Mouse (Mus musculus): ENCODE results near the gene AI597479. TPM values are rescaled to one million over a fixed set of nuclear protein-coding genes. Genes with fewer than 3 reads are reported as not detected.
A peak's percentile ranks its signal among the peaks of the same experiment; 100 is the strongest.
"Not testable (repeated sequence)": the region's sequence is repeated elsewhere in the genome, so short reads cannot be mapped to it uniquely, and the experiment has no call there.

Gene AI597479
- total RNA-seq, 2 experiments from 2014 or later, result 5.0 to 6.5 TPM

- ATAC-seq (replicated peaks; ENCODE audit: low FRiP score, poor library complexity, severe bottlenecking), result no peak
Measured at GRCm38 (mm10) chr1:43120950-43121349, 22.4 kb downstream of the AI597479 start.

GRCm38 (mm10) chr1:43122616-43123015 lies 24.1 kb downstream of the AI597479 start:
- ATAC-seq (replicated peaks; ENCODE audit: low FRiP score, poor library complexity, severe bottlenecking), result no peak

GRCm38 (mm10) chr1:43124726-43125125 lies 26.2 kb downstream of the AI597479 start:
- ATAC-seq (replicated peaks; ENCODE audit: low FRiP score, poor library complexity, severe bottlenecking), result no peak

- no peak for ATAC-seq (replicated peaks; ENCODE audit: low FRiP score, poor library complexity, severe bottlenecking)
Measured at GRCm38 (mm10) chr1:43127196-43127595, 28.7 kb downstream of the AI597479 start.

- no peak for ATAC-seq (replicated peaks; ENCODE audit: low FRiP score, poor library complexity, severe bottlenecking)
Measured at GRCm38 (mm10) chr1:43127820-43128610, 29.5 kb downstream of the AI597479 start.

- no peak for ATAC-seq (replicated peaks; ENCODE audit: low FRiP score, poor library complexity, severe bottlenecking)
Measured at GRCm38 (mm10) chr1:43130219-43130981, 31.9 kb downstream of the AI597479 start.

- ATAC-seq (replicated peaks; ENCODE audit: low FRiP score, poor library complexity, severe bottlenecking), result no peak
Measured at GRCm38 (mm10) chr1:43131591-43131990, 33.1 kb downstream of the AI597479 start.

- not testable (repeated sequence) for ATAC-seq (replicated peaks; ENCODE audit: low FRiP score, poor library complexity, severe bottlenecking)
Measured at GRCm38 (mm10) chr1:43136488-43137029, 38.0 kb downstream of the AI597479 start.

GRCm38 (mm10) chr1:43137334-43137733 lies 38.8 kb downstream of the AI597479 start:
- no peak for ATAC-seq (replicated peaks; ENCODE audit: low FRiP score, poor library complexity, severe bottlenecking)

GRCm38 (mm10) chr1:43138268-43138812 lies 39.8 kb downstream of the AI597479 start:
- no peak for ATAC-seq (replicated peaks; ENCODE audit: low FRiP score, poor library complexity, severe bottlenecking)

GRCm38 (mm10) chr1:43139587-43140266 lies 41.2 kb downstream of the AI597479 start:
- ATAC-seq (replicated peaks; ENCODE audit: low FRiP score, poor library complexity, severe bottlenecking), result peak; percentile 80

- ATAC-seq (replicated peaks; ENCODE audit: low FRiP score, poor library complexity, severe bottlenecking), result no peak
Measured at GRCm38 (mm10) chr1:43141555-43141961, 43.0 kb downstream of the AI597479 start.

- no peak for ATAC-seq (replicated peaks; ENCODE audit: low FRiP score, poor library complexity, severe bottlenecking)
Measured at GRCm38 (mm10) chr1:43142849-43143248, 44.3 kb downstream of the AI597479 start.

- no peak for ATAC-seq (replicated peaks; ENCODE audit: low FRiP score, poor library complexity, severe bottlenecking)
Measured at GRCm38 (mm10) chr1:43143284-43143683, 44.8 kb downstream of the AI597479 start.

- no peak for ATAC-seq (replicated peaks; ENCODE audit: low FRiP score, poor library complexity, severe bottlenecking)
Measured at GRCm38 (mm10) chr1:43143791-43144190, 45.3 kb downstream of the AI597479 start.

- ATAC-seq (replicated peaks; ENCODE audit: low FRiP score, poor library complexity, severe bottlenecking), result no peak
Measured at GRCm38 (mm10) chr1:43144338-43144906, 45.9 kb downstream of the AI597479 start.

- no peak for ATAC-seq (replicated peaks; ENCODE audit: low FRiP score, poor library complexity, severe bottlenecking)
Measured at GRCm38 (mm10) chr1:43145388-43145787, 46.9 kb downstream of the AI597479 start.

- ATAC-seq (replicated peaks; ENCODE audit: low FRiP score, poor library complexity, severe bottlenecking), result no peak
Measured at GRCm38 (mm10) chr1:43147474-43147873, 49.0 kb downstream of the AI597479 start.

- no peak for ATAC-seq (replicated peaks; ENCODE audit: low FRiP score, poor library complexity, severe bottlenecking)
Measured at GRCm38 (mm10) chr1:43150225-43150624, 51.7 kb downstream of the AI597479 start.

- no peak for ATAC-seq (replicated peaks; ENCODE audit: low FRiP score, poor library complexity, severe bottlenecking)
Measured at GRCm38 (mm10) chr1:43152626-43153025, 54.1 kb downstream of the AI597479 start.
